Mouse (Mus musculus): ENCODE results near the gene Tor3a.

Tor3a gene

GRCm38 (mm10) chr1:156630965-156631364, 43.2 kb downstream of the Tor3a start:
- DNase-seq: no peak

- no peak for DNase-seq
These were observed 44.2 kb downstream of the Tor3a start for GRCm38 (mm10) chr1:156629984-156630383.

- no peak for DNase-seq
These were observed 47.4 kb downstream of the Tor3a start for GRCm38 (mm10) chr1:156626729-156627128.

GRCm38 (mm10) chr1:156624231-156624630, 49.9 kb downstream of the Tor3a start:
- DNase-seq: no peak

GRCm38 (mm10) chr1:156620951-156621350, 53.2 kb downstream of the Tor3a start:
- DNase-seq: no peak

GRCm38 (mm10) chr1:156620292-156620909, 53.8 kb downstream of the Tor3a start:
- DNase-seq: no peak

GRCm38 (mm10) chr1:156617811-156618210, 56.3 kb downstream of the Tor3a start:
- DNase-seq: no peak

- no peak for DNase-seq
These were observed 57.1 kb downstream of the Tor3a start for GRCm38 (mm10) chr1:156616989-156617598.

- no peak for DNase-seq
These were observed 58.6 kb downstream of the Tor3a start for GRCm38 (mm10) chr1:156615381-156616133.

- DNase-seq: no peak
These were observed 59.4 kb downstream of the Tor3a start for GRCm38 (mm10) chr1:156614710-156615109.

GRCm38 (mm10) chr1:156613855-156614530, 60.2 kb downstream of the Tor3a start:
- no peak for DNase-seq

- no peak for DNase-seq
These were observed 63.9 kb downstream of the Tor3a start for GRCm38 (mm10) chr1:156610257-156610656.

GRCm38 (mm10) chr1:156608496-156608895, 65.7 kb downstream of the Tor3a start:
- DNase-seq: no peak

GRCm38 (mm10) chr1:156605940-156606339, 68.2 kb downstream of the Tor3a start:
- DNase-seq: no peak

GRCm38 (mm10) chr1:156605094-156605866, 68.9 kb downstream of the Tor3a start:
- no peak for DNase-seq
